Comparison of ENCODE assay signal across 8 mouse cellular contexts in the genomic region with DNA sequence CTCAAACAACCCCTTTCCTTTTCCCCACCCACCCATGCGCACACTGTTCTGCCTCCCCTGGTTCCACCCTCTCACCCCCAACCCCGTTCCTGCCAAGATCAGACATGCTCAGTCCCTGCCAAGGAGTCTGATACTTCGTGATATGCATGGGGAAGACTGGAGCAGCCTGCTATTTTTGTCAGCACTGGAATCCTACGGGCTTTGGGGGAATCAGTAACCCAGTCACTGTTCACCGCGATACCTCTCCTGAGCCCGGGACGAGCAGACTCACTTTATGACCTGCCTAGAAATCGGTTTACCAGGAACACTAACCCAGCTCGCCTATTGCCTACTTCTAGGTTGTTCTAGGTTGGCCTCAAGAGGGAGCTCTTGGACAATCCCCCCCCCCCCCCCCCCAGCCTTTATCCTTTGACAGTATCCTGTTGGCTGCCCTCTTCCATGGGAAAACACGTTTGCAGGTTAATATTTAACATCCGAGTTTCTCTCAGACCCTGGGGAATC.
DNase-seq lines count a peak whose midpoint lies in the region; ATAC-seq and TF ChIP-seq lines count a peak whose summit lies in the region.
"Had no signal": no experiment of that assay in that cellular context is flagged by ENCODE, and none has a peak within 500 bp of the region (broad histone marks: within the 10 kb centered on the region; RNA-seq: fewer than 3 reads in every experiment).

No protein-coding gene starts in this region.

- DNase-seq in lung, embryonic 14.5 days = peak; percentile 23
- DNase-seq in lung, adult 18-20 months = no peak
- DNase-seq in brain, adult 2 months (ENCODE audit: low read depth, low spot score) = peak; percentile 93
- DNase-seq in heart, adult 2 months = peak; percentile 28 to 33
- DNase-seq in large intestine, adult 2 months (ENCODE audit: low read depth, low spot score) = peak; percentile 29
- DNase-seq in urinary bladder, postnatal 4 days (ENCODE audit: low spot score in 2 of 2) = no peak

- no peak for TF ChIP-seq POLR2A in heart, adult 2 months (IDR thresholded peaks at IDR 0.05; ENCODE audit: insufficient read depth, low read depth, low read length)

- H3K9me3 ChIP-seq in lung, embryonic 14.5 days (ENCODE audit: low read depth, low read length) = no peaks in the 10 kb centered on the region

- H3K4me2 ChIP-seq in lung, embryonic 14.5 days = peak overlapping the region; percentile 19; the same call in 1 of the 2 replicates

- 35% methylated on average over 12 of the region's 12 CpGs for WGBS in lung, embryonic 14.5 days
- WGBS in heart, adult 2 months = 15% methylated on average over 12 of the region's 12 CpGs
- WGBS in large intestine, adult 2 months = 12% methylated on average over 12 of the region's 12 CpGs

- H3K4me1 ChIP-seq in lung, embryonic 14.5 days (ENCODE audit: insufficient read depth) = no peaks in the 10 kb centered on the region
- H3K4me1 ChIP-seq in heart, adult 2 months (ENCODE audit: control insufficient read depth, insufficient read depth, low read length) = no peaks in the 10 kb centered on the region

- H3K36me3 ChIP-seq in lung, embryonic 14.5 days (ENCODE audit: insufficient read depth) = no peaks in the 10 kb centered on the region
- H3K36me3 ChIP-seq in heart, adult 2 months (ENCODE audit: control insufficient read depth, insufficient read depth, low read length) = no peaks in the 10 kb centered on the region

- H3K27me3 ChIP-seq in lung, embryonic 14.5 days (ENCODE audit: insufficient read depth, low read length) = no peaks in the 10 kb centered on the region
- no peaks in the 10 kb centered on the region for H3K27me3 ChIP-seq in heart, adult 2 months (ENCODE audit: control insufficient read depth, insufficient read depth, low read length)

- no peak overlapping the region for H3K9ac ChIP-seq in lung, embryonic 14.5 days
- H3K9ac ChIP-seq in heart, adult 2 months (ENCODE audit: low read depth, low read length) = no peak overlapping the region
- H3K9ac ChIP-seq: liver, embryonic 14.5 days had no signal

- H3K79me2 ChIP-seq in heart, adult 2 months (replicated peaks; ENCODE audit: control insufficient read depth, insufficient read depth, low read length) = no peaks in the 10 kb centered on the region

- ATAC-seq in lung, embryonic 14.5 days (ENCODE audit: insufficient read depth) = no peak
- no peak for ATAC-seq in megakaryocyte progenitor cell, adult 5-6 weeks (replicated peaks; ENCODE audit: poor library complexity)

- no peak overlapping the region for H3K4me3 ChIP-seq in lung, embryonic 14.5 days (ENCODE audit: low read depth, low read length)
- no peak overlapping the region for H3K4me3 ChIP-seq in heart, adult 2 months

- TF ChIP-seq EP300 in heart, adult 2 months (IDR thresholded peaks at IDR 0.05; ENCODE audit: insufficient read depth, low read depth, low read length) = no peak

- intact Hi-C loops in heart, adult 2 months (cut with DNase I) = no loop called here

- peak; percentile 22; the same call in 1 of the 2 replicates for TF ChIP-seq CTCF in lung, embryonic 14.5 days (IDR thresholded peaks at IDR 0.05; ENCODE audit: low read depth)
- TF ChIP-seq CTCF in heart, adult 2 months (IDR thresholded peaks at IDR 0.05) = peak; percentile 61

- no peak overlapping the region for H3K27ac ChIP-seq in lung, embryonic 14.5 days (ENCODE audit: low read depth)
- no peak overlapping the region for H3K27ac ChIP-seq in heart, adult 2 months
- H3K27ac ChIP-seq: liver, embryonic 14.5 days had no signal

Comparison
In these comparisons a context has a peak if more than half of its experiments do, and no peak if none do; other contexts are left out.
1. DNase-seq: peak in lung, embryonic 14.5 days (single experiment), brain, adult 2 months (single experiment), heart, adult 2 months (2 of 2) and large intestine, adult 2 months (single experiment); none in lung, adult 18-20 months (0 of 2) and urinary bladder, postnatal 4 days (0 of 2).